In genomic region chr9:77750133-77751060, GRCm38 (mm10) we compare ENCODE assay signal across 8 mouse cellular contexts. TPM values are rescaled to one million over a fixed set of nuclear protein-coding genes. Genes with fewer than 3 reads are reported as not detected.
DNase-seq lines count a peak whose midpoint lies in the region; ATAC-seq and TF ChIP-seq lines count a peak whose summit lies in the region.

No protein-coding gene starts in this region.

- H3K9ac ChIP-seq in hindbrain, embryonic 12.5 days: peak overlapping the region; percentile 63

- POLR2A ChIA-PET in Patski (lab: Charles Lee): interaction anchor here (0.6 to 1.1 kb wide), 6 partner anchors 9 to 96 kb away, joined by 3 to 5 read pairs (median 3); no protein-coding TSS in a partner anchor

- DNase-seq in Patski (ENCODE audit: low read depth, low spot score): no peak
- DNase-seq in cerebellum, postnatal 10 days: peak; percentile 98
- peak; percentile 93 to 95 for DNase-seq in frontal cortex, postnatal 10 days (ENCODE audit: low spot score in 2 of 2)
- DNase-seq in layer of hippocampus, postnatal 25 days (ENCODE audit: extremely low spot score in 1 of 2, low spot score in 1 of 2): peak; percentile 88 to 97
- peak; percentile 96 for DNase-seq in lung, postnatal 14 days
- DNase-seq in ovary, postnatal 36 days (ENCODE audit: low spot score): peak; percentile 96
- peak; percentile 91 for DNase-seq in thymus, postnatal 14 days

- in situ Hi-C loops in Patski (cut with MboI; ENCODE audit: low pct_unique_long_range_greater_than_20kb): loop anchor here (10.0 kb wide), 1 partner anchor 86 kb away; no protein-coding TSS in a partner anchor

- H3K27ac ChIP-seq in hindbrain, embryonic 12.5 days: peak overlapping the region; percentile 90

- no peak for TF ChIP-seq CTCF in Patski (IDR thresholded peaks at IDR 0.05)

- ATAC-seq in Patski: peak; percentile 82
- peak; percentile 89 for ATAC-seq in hindbrain, embryonic 12.5 days (ENCODE audit: low FRiP score)

- H3K4me1 ChIP-seq in hindbrain, embryonic 12.5 days: peaks cover 10% of the 10 kb centered on the region

- H3K4me2 ChIP-seq in hindbrain, embryonic 12.5 days (replicated peaks): peak overlapping the region; percentile 55

- H3K36me3 ChIP-seq in hindbrain, embryonic 12.5 days: no peaks in the 10 kb centered on the region

- under 1% methylated on average over 77 of the region's 79 CpGs for WGBS in hindbrain, embryonic 12.5 days

- no peaks in the 10 kb centered on the region for H3K27me3 ChIP-seq in Patski
- H3K27me3 ChIP-seq in hindbrain, embryonic 12.5 days: no peaks in the 10 kb centered on the region

- H3K9me3 ChIP-seq in hindbrain, embryonic 12.5 days (replicated peaks): no peaks in the 10 kb centered on the region

- peak overlapping the region; percentile 60 for H3K4me3 ChIP-seq in hindbrain, embryonic 12.5 days

- CTCF ChIA-PET in Patski (lab: Charles Lee): interaction anchor here (0.9 to 3.5 kb wide), 6 partner anchors 31 to 290 kb away, joined by 3 to 11 read pairs (median 3); no protein-coding TSS in a partner anchor

RNA-seq across cellular contexts. Expression of gene Gclc, which starts 3.9 kb away (rescaled TPM):
- polyA plus RNA-seq in Patski (2021): 183 TPM
- 22.2 and 24.6 TPM in 2 replicates for polyA plus RNA-seq in hindbrain, embryonic 12.5 days (2016; fragmentation: Nextera tagmentation; extraction: Ambion mirVana)
- total RNA-seq in layer of hippocampus, postnatal 25 days (2021): 10 to 100 TPM; 46.2 to 47.5 TPM
